ENCODE assay signal across 8 mouse cellular contexts in genomic region chr11:97644834-97645233, GRCm38 (mm10). TPM values are rescaled to one million over a fixed set of nuclear protein-coding genes. Genes with fewer than 3 reads are reported as not detected.
DNase-seq lines count a peak whose midpoint lies in the region; ATAC-seq and TF ChIP-seq lines count a peak whose summit lies in the region.

No protein-coding gene starts in this region.

- H3K4me1 ChIP-seq in G1E (ENCODE audit: insufficient read depth, low read depth, low read length): no peaks in the 10 kb centered on the region; the same call in 1 of the 2 replicates
- H3K4me1 ChIP-seq in bone marrow, adult 2 months (ENCODE audit: control insufficient read depth, insufficient read depth, low read length): no peaks in the 10 kb centered on the region; the same call in 1 of the 2 replicates
- H3K4me1 ChIP-seq in liver, postnatal 0 days (ENCODE audit: insufficient read depth): no peaks in the 10 kb centered on the region
- H3K4me1 ChIP-seq in spleen, adult 2 months (ENCODE audit: control insufficient read depth, insufficient read depth, insufficient read length): peaks cover 4% of the 10 kb centered on the region; the same call in 1 of the 2 replicates

- no peak for TF ChIP-seq POLR2A in bone marrow, adult 2 months (IDR thresholded peaks at IDR 0.05; ENCODE audit: borderline replicate concordance, control insufficient read depth, low read depth, low read length)
- no peak for TF ChIP-seq POLR2A in spleen, adult 2 months (IDR thresholded peaks at IDR 0.05; ENCODE audit: low read depth, low read length)

- WGBS in bone marrow, adult 2 months: 7% methylated on average over 6 of the region's 6 CpGs
- 1% methylated on average over 6 of the region's 6 CpGs for WGBS in liver, postnatal 0 days (ENCODE audit: insufficient replicate concordance)
- WGBS in spleen, adult 2 months: 11% methylated on average over 6 of the region's 6 CpGs

- peaks cover 8% of the 10 kb centered on the region; the same call in 1 of the 2 replicates for H3K27me3 ChIP-seq in G1E (ENCODE audit: insufficient read depth, low read length)
- H3K27me3 ChIP-seq in liver, postnatal 0 days (ENCODE audit: insufficient read depth, low read length): no peaks in the 10 kb centered on the region
- H3K27me3 ChIP-seq in spleen, adult 2 months (ENCODE audit: control insufficient read depth, insufficient read depth, low read length): no peaks in the 10 kb centered on the region

- intact Hi-C loops in left cerebral cortex, adult 2 months (cut with DNase I): loop anchor here (1.0 kb wide), 1 partner anchor 45 kb away; no protein-coding TSS in a partner anchor
- intact Hi-C loops in gastrocnemius, adult 2 months (cut with DNase I): loop anchor here (1.0 kb wide), 1 partner anchor 44 kb away; no protein-coding TSS in a partner anchor

- peak in 1 of 2 experiments; percentile 58 for DNase-seq in left cerebral cortex, adult 2 months (ENCODE audit: extremely low spot score in 1 of 2, low spot score in 2 of 2)
- no peak for DNase-seq in left cerebral cortex, adult 11 months (ENCODE audit: low spot score)
- DNase-seq in G1E (ENCODE audit: low spot score): no peak
- DNase-seq in gastrocnemius, adult 2 months: peak; percentile 84
- peak; percentile 73 for DNase-seq in liver, postnatal 0 days
- peak in 1 of 2 experiments; percentile 81 for DNase-seq in spleen, adult 2 months (ENCODE audit: low read depth in 1 of 2, low spot score in 2 of 2)

- H3K4me3 ChIP-seq in left cerebral cortex, adult 2 months: no peak overlapping the region
- no peak overlapping the region for H3K4me3 ChIP-seq in G1E (ENCODE audit: low read depth, low read length)
- no peak overlapping the region for H3K4me3 ChIP-seq in bone marrow, adult 2 months (replicated peaks; ENCODE audit: control insufficient read depth, low read depth, low read length)
- no peak overlapping the region for H3K4me3 ChIP-seq in gastrocnemius, adult 2 months
- H3K4me3 ChIP-seq in liver, postnatal 0 days (ENCODE audit: low read depth, low read length): no peak overlapping the region
- H3K4me3 ChIP-seq in spleen, adult 2 months (ENCODE audit: extremely low read depth, insufficient read depth, insufficient read length): no peak overlapping the region

- H3K4me2 ChIP-seq in liver, postnatal 0 days (ENCODE audit: low read depth, low read length): no peak overlapping the region

- ATAC-seq in G1E (ENCODE audit: extremely low read depth, insufficient number of reproducible peaks, low FRiP score, poor library complexity, severe bottlenecking): no peak
- peak; percentile 21; the same call in 1 of the 2 replicates for ATAC-seq in liver, postnatal 0 days
- ATAC-seq in erythroid progenitor cell, adult 5-6 weeks (replicated peaks; ENCODE audit: low FRiP score, poor library complexity, severe bottlenecking): no peak

- H3K36me3 ChIP-seq in G1E (replicated peaks): no peaks in the 10 kb centered on the region
- no peaks in the 10 kb centered on the region for H3K36me3 ChIP-seq in liver, postnatal 0 days (replicated peaks; ENCODE audit: insufficient read depth, low read length)
- H3K36me3 ChIP-seq in spleen, adult 2 months (ENCODE audit: control insufficient read depth, insufficient read depth, low read length): no peaks in the 10 kb centered on the region

- TF ChIP-seq EP300 in liver, postnatal 0 days (IDR thresholded peaks at IDR 0.05; ENCODE audit: low read depth): no peak

- peaks cover 4% of the 10 kb centered on the region; the same call in 1 of the 2 replicates for H3K9me3 ChIP-seq in G1E (replicated peaks)
- no peaks in the 10 kb centered on the region for H3K9me3 ChIP-seq in liver, postnatal 0 days (ENCODE audit: low read length)

- TF ChIP-seq CTCF in left cerebral cortex, adult 2 months (IDR thresholded peaks at IDR 0.05): peak; percentile 76
- TF ChIP-seq CTCF in G1E (IDR thresholded peaks at IDR 0.05; ENCODE audit: low read depth, low read length): peak; percentile 47; the same call in 1 of the 2 replicates
- TF ChIP-seq CTCF in bone marrow, adult 2 months (IDR thresholded peaks at IDR 0.05; ENCODE audit: control insufficient read depth, insufficient read depth, low read length): peak; percentile 75
- TF ChIP-seq CTCF in gastrocnemius, adult 2 months (IDR thresholded peaks at IDR 0.05): peak; percentile 93
- peak; percentile 82 for TF ChIP-seq CTCF in liver, postnatal 0 days (IDR thresholded peaks at IDR 0.05; ENCODE audit: low read depth)
- TF ChIP-seq CTCF in spleen, adult 2 months (IDR thresholded peaks at IDR 0.05; ENCODE audit: extremely low read depth, insufficient read depth, insufficient read length, insufficient replicate concordance): peak; percentile 69; the same call in 1 of the 2 replicates

- H3K9ac ChIP-seq in liver, postnatal 0 days (replicated peaks): no peak overlapping the region

- no peak overlapping the region for H3K27ac ChIP-seq in left cerebral cortex, adult 2 months
- no peak overlapping the region for H3K27ac ChIP-seq in bone marrow, adult 2 months (ENCODE audit: control insufficient read depth, insufficient read depth, low read depth, low read length, poor library complexity)
- no peak overlapping the region for H3K27ac ChIP-seq in gastrocnemius, adult 2 months
- H3K27ac ChIP-seq in liver, postnatal 0 days (ENCODE audit: low read depth): no peak overlapping the region
- H3K27ac ChIP-seq in spleen, adult 2 months (ENCODE audit: insufficient read depth, low read length): no peak overlapping the region

RNA-seq across cellular contexts. Expression of gene Epop, which starts 15.3 kb away (rescaled TPM):
- total RNA-seq in left cerebral cortex, adult 2 months (2021): 100 to 1,000 TPM in 1 of 2 experiments, 10 to 100 TPM in 1; 99.9 to 107 TPM
- total RNA-seq in G1E (2014; fragmentation: Nextera tagmentation) (2.6 and 4.5 TPM in 2 replicates), G1E (2017) (2.7 and 3.9 TPM in 2 replicates)
- polyA plus RNA-seq in G1E (2012): 60.9 and 77.7 TPM in 2 replicates
- 0.41 and 6.1 TPM in 2 replicates for polyA plus RNA-seq in bone marrow, adult 2 months (2011; ENCODE audit: insufficient read depth, insufficient read length, low replicate concordance, missing spikeins)
- total RNA-seq in gastrocnemius, adult 2 months (2021): 1 to 10 TPM in 1 of 2 experiments, under 1 TPM in 1; 0.98 to 1.5 TPM
- polyA plus RNA-seq in liver, postnatal 0 days (2015; fragmentation: Nextera tagmentation; extraction: Ambion mirVana): 1.1 and 1.6 TPM in 2 replicates
- polyA plus RNA-seq in spleen, adult 2 months (2012; rRNA removed): 3.9 and 7.8 TPM in 2 replicates
- total RNA-seq in erythroid progenitor cell, adult 5-6 weeks (2015; ENCODE audit: low replicate concordance): 1.4 TPM in 1 of 2 replicates, not detected in the other
- total RNA-seq in erythroid progenitor cell, adult 5-6 weeks (2017; ENCODE audit: low replicate concordance): not detected in 2 replicates

RNA-seq across cellular contexts. Expression of gene Mllt6, which starts 18.4 kb away (rescaled TPM):
- total RNA-seq in left cerebral cortex, adult 2 months (2021): 100 to 1,000 TPM; 143 to 147 TPM
- total RNA-seq in G1E (2014; fragmentation: Nextera tagmentation) (16.5 and 18.7 TPM in 2 replicates), G1E (2017) (10.9 and 11.2 TPM in 2 replicates)
- polyA plus RNA-seq in G1E (2012): 38.3 and 42.6 TPM in 2 replicates
- polyA plus RNA-seq in bone marrow, adult 2 months (2011; ENCODE audit: insufficient read depth, insufficient read length, low replicate concordance, missing spikeins): 13.0 and 23.7 TPM in 2 replicates
- 10 to 100 TPM; 41.9 to 54.7 TPM for total RNA-seq in gastrocnemius, adult 2 months (2021)
- polyA plus RNA-seq in liver, postnatal 0 days (2015; fragmentation: Nextera tagmentation; extraction: Ambion mirVana): 0.32 and 0.38 TPM in 2 replicates
- polyA plus RNA-seq in spleen, adult 2 months (2012; rRNA removed): 65.8 and 93.7 TPM in 2 replicates
- 2.1 and 9.7 TPM in 2 replicates for total RNA-seq in erythroid progenitor cell, adult 5-6 weeks (2015; ENCODE audit: low replicate concordance)
- 1.3 and 3.9 TPM in 2 replicates for total RNA-seq in erythroid progenitor cell, adult 5-6 weeks (2017; ENCODE audit: low replicate concordance)

RNA-seq across cellular contexts. Expression of gene Cisd3, which starts 40.8 kb away (rescaled TPM):
- total RNA-seq in left cerebral cortex, adult 2 months (2021): 10 to 100 TPM; 47.7 to 57.6 TPM
- total RNA-seq in G1E (2014; fragmentation: Nextera tagmentation): 14.7 and 19.1 TPM in 2 replicates
- 8.8 and 14.9 TPM in 2 replicates for total RNA-seq in G1E (2017)
- 0.69 and 2.6 TPM in 2 replicates for polyA plus RNA-seq in G1E (2012)
- polyA plus RNA-seq in bone marrow, adult 2 months (2011; ENCODE audit: insufficient read depth, insufficient read length, low replicate concordance, missing spikeins): 29.3 and 76.0 TPM in 2 replicates
- total RNA-seq in gastrocnemius, adult 2 months (2021): 100 to 1,000 TPM in 1 of 2 experiments, 10 to 100 TPM in 1; 96.2 to 111 TPM
- polyA plus RNA-seq in liver, postnatal 0 days (2015; fragmentation: Nextera tagmentation; extraction: Ambion mirVana): 54.6 and 63.7 TPM in 2 replicates
- 17.3 and 18.5 TPM in 2 replicates for polyA plus RNA-seq in spleen, adult 2 months (2012; rRNA removed)
- 6.3 TPM in 1 of 2 replicates, not detected in the other for total RNA-seq in erythroid progenitor cell, adult 5-6 weeks (2015; ENCODE audit: low replicate concordance)
- total RNA-seq in erythroid progenitor cell, adult 5-6 weeks (2017; ENCODE audit: low replicate concordance): not detected in 2 replicates

RNA-seq across cellular contexts. Expression of gene Pcgf2, which starts 55.5 kb away (rescaled TPM):
- 10 to 100 TPM; 36.2 to 39.6 TPM for total RNA-seq in left cerebral cortex, adult 2 months (2021)
- total RNA-seq in G1E (2014; fragmentation: Nextera tagmentation) (5.4 and 7.2 TPM in 2 replicates), G1E (2017) (0.41 TPM in 1 of 2 replicates, not detected in the other)
- 18.5 and 21.1 TPM in 2 replicates for polyA plus RNA-seq in G1E (2012)
- 7.0 and 10.7 TPM in 2 replicates for polyA plus RNA-seq in bone marrow, adult 2 months (2011; ENCODE audit: insufficient read depth, insufficient read length, low replicate concordance, missing spikeins)
- total RNA-seq in gastrocnemius, adult 2 months (2021): 1 to 10 TPM; 1.7 to 2.9 TPM
- 1.9 TPM in 2 replicates for polyA plus RNA-seq in liver, postnatal 0 days (2015; fragmentation: Nextera tagmentation; extraction: Ambion mirVana)
- 10.0 and 14.4 TPM in 2 replicates for polyA plus RNA-seq in spleen, adult 2 months (2012; rRNA removed)
- 5.9 TPM in 1 of 2 replicates, not detected in the other for total RNA-seq in erythroid progenitor cell, adult 5-6 weeks (2015; ENCODE audit: low replicate concordance)
- 2.1 TPM in 1 of 2 replicates, not detected in the other for total RNA-seq in erythroid progenitor cell, adult 5-6 weeks (2017; ENCODE audit: low replicate concordance)

RNA-seq across cellular contexts. Expression of gene Psmb3, which starts 58.4 kb away (rescaled TPM):
- total RNA-seq in left cerebral cortex, adult 2 months (2021): 100 to 1,000 TPM; 113 to 123 TPM
- 49.9 and 78.3 TPM in 2 replicates for total RNA-seq in G1E (2014; fragmentation: Nextera tagmentation)
- total RNA-seq in G1E (2017): 191 and 258 TPM in 2 replicates
- polyA plus RNA-seq in G1E (2012): 23.7 and 93.4 TPM in 2 replicates
- 138 and 152 TPM in 2 replicates for polyA plus RNA-seq in bone marrow, adult 2 months (2011; ENCODE audit: insufficient read depth, insufficient read length, low replicate concordance, missing spikeins)
- total RNA-seq in gastrocnemius, adult 2 months (2021): 100 to 1,000 TPM; 141 to 159 TPM
- polyA plus RNA-seq in liver, postnatal 0 days (2015; fragmentation: Nextera tagmentation; extraction: Ambion mirVana): 244 and 267 TPM in 2 replicates
- 151 and 203 TPM in 2 replicates for polyA plus RNA-seq in spleen, adult 2 months (2012; rRNA removed)
- total RNA-seq in erythroid progenitor cell, adult 5-6 weeks (2015; ENCODE audit: low replicate concordance): 20.5 and 50.7 TPM in 2 replicates
- 7.9 and 45.8 TPM in 2 replicates for total RNA-seq in erythroid progenitor cell, adult 5-6 weeks (2017; ENCODE audit: low replicate concordance)

Comparison
In these comparisons a context has a peak if more than half of its experiments do, and no peak if none do; other contexts are left out.
1. DNase-seq: peak in gastrocnemius, adult 2 months (single experiment) and liver, postnatal 0 days (single experiment); none in left cerebral cortex, adult 11 months (single experiment) and G1E (single experiment).
2. RNA of gene Epop, which starts 15.3 kb away (total RNA-seq): 99.9 to 107 TPM in left cerebral cortex, adult 2 months; 2.6 to 4.5 TPM in G1E, 0.98 to 1.5 TPM in gastrocnemius, adult 2 months and 1.4 TPM in erythroid progenitor cell, adult 5-6 weeks; every median in the first group is over 10 times any median in the second.
3. Peak in every context shown above with its lines, with median percentiles within 50 percentile points of each other: CTCF ChIP-seq.